Mouse (Mus musculus) neural tube, embryonic 14.5 days (tissue): ENCODE measurements at regions not wholly inside any gene's neighbourhood (a gene's known extent, or its start where the extent isn't known, plus 50 kb on each side); places are given as distances from the start of the nearest gene placed in this dataset.
A peak's percentile ranks its signal among the peaks of the same experiment; 100 is the strongest.

Source experiments
- ATAC-seq: fragments of 200-750 bp; cut with Nextera tagmentation; 2 replicates; pipeline ENCODE4 v1.8.0; 2017; ENCODE audit warnings: low read depth, mild to moderate bottlenecking, moderate TSS enrichment, moderate library complexity
- H3K27ac ChIP-seq: fragments of 300-500 bp; sonication (generic); 2 replicates; pipeline ENCODE4 v1.5.1; 2014; ENCODE audit warnings: low read depth, mild to moderate bottlenecking, control low read depth, low read length, moderate library complexity, mixed read lengths
- H3K27me3 ChIP-seq: fragments of 300-500 bp; sonication (generic); 2 replicates; pipeline ENCODE4 v1.6.1; 2014; ENCODE audit warnings: low read length; ENCODE audit not compliant: control insufficient read depth, insufficient read depth
- H3K36me3 ChIP-seq: fragments of 300-500 bp; sonication (generic); 2 replicates; pipeline ENCODE4 v1.6.1; 2014; ENCODE audit warnings: low read length, mixed read lengths; ENCODE audit not compliant: control insufficient read depth, insufficient read depth
- H3K4me1 ChIP-seq: fragments of 300-500 bp; sonication (generic); 2 replicates; pipeline ENCODE4 v1.6.1; 2014; ENCODE audit warnings: low read length; ENCODE audit not compliant: control insufficient read depth, insufficient read depth
- H3K4me2 ChIP-seq: fragments of 300-500 bp; sonication (generic); 2 replicates; pipeline ENCODE4 v1.6.1; 2014; ENCODE audit warnings: mild to moderate bottlenecking, low read depth, low read length, control low read depth
- H3K4me3 ChIP-seq: fragments of 300-500 bp; sonication (generic); 2 replicates; pipeline ENCODE4 v1.5.1; 2014; ENCODE audit warnings: low read depth, low read length, control low read depth, mixed read lengths
- H3K9ac ChIP-seq: fragments of 300-500 bp; sonication (generic); replicated peaks from 2 replicates; pipeline ENCODE4 v1.6.1; 2014; ENCODE audit warnings: low read depth, mild to moderate bottlenecking, control low read depth, low read length, mixed read lengths
- H3K9me3 ChIP-seq: fragments of 300-500 bp; sonication (generic); 2 replicates; pipeline ENCODE4 v1.6.1; 2016; ENCODE audit warnings: low read length; ENCODE audit not compliant: control insufficient read depth
- WGBS: fragments of 180-500 bp; shearing (Covaris S2); extraction: QIAGEN DNeasy Blood & Tissue Kit; methylation state at CpG from one replicate; pipeline ENCODE4 v1.1.7; 2014; 5-methylcytosine and 5-hydroxymethylcytosine counted together

GRCm38 (mm10) chr12:59539788-59540187, 320.3 kb upstream of the Fbxo33 start:
- Histone ChIP-seq H3K4me2 (no peak overlapping the region), H3K27me3 (no peaks in the 10 kb centered on the region), H3K9ac (no peak overlapping the region), H3K4me3 (no peak overlapping the region), H3K27ac (no peak overlapping the region), H3K36me3 (no peaks in the 10 kb centered on the region), H3K9me3 (no peaks in the 10 kb centered on the region), H3K4me1 (no peaks in the 10 kb centered on the region)
- no peak for ATAC-seq
- 93% methylated on average over 2 of the region's 2 CpGs for WGBS

- no peaks in the 10 kb centered on the region for H3K9me3 ChIP-seq
- 86% methylated on average over 4 of the region's 4 CpGs for WGBS
These were observed 311.0 kb upstream of the Fbxo33 start for GRCm38 (mm10) chr12:59530521-59530920.

GRCm38 (mm10) chr12:59523368-59523767, 303.8 kb upstream of the Fbxo33 start:
- H3K27me3 ChIP-seq, result no peaks in the 10 kb centered on the region
- H3K4me2 ChIP-seq, result no peak overlapping the region
- H3K9ac ChIP-seq, result no peak overlapping the region
- ATAC-seq, result no peak
- H3K27ac ChIP-seq, result no peak overlapping the region
- no peaks in the 10 kb centered on the region for H3K9me3 ChIP-seq
- H3K4me1 ChIP-seq, result no peaks in the 10 kb centered on the region
- 82% methylated on average over 2 of the region's 2 CpGs for WGBS
- H3K36me3 ChIP-seq, result no peaks in the 10 kb centered on the region
- no peak overlapping the region for H3K4me3 ChIP-seq

More at GRCm38 (mm10) chr12:59530521-59530920, 311.0 kb upstream of the Fbxo33 start:
- Histone ChIP-seq H3K27ac (no peak overlapping the region), H3K4me1 (no peaks in the 10 kb centered on the region), H3K27me3 (no peaks in the 10 kb centered on the region), H3K4me2 (no peak overlapping the region), H3K36me3 (no peaks in the 10 kb centered on the region), H3K4me3 (no peak overlapping the region), H3K9ac (no peak overlapping the region)
- no peak for ATAC-seq

- H3K27ac ChIP-seq, result no peak overlapping the region
- H3K36me3 ChIP-seq, result no peaks in the 10 kb centered on the region
- no peaks in the 10 kb centered on the region for H3K27me3 ChIP-seq
- WGBS, result 97% methylated on average over 3 of the region's 3 CpGs
- H3K9me3 ChIP-seq, result no peaks in the 10 kb centered on the region
- no peak overlapping the region for H3K4me3 ChIP-seq
- H3K4me2 ChIP-seq, result no peak overlapping the region
- H3K9ac ChIP-seq, result no peak overlapping the region
- no peaks in the 10 kb centered on the region for H3K4me1 ChIP-seq
- ATAC-seq, result no peak
These were observed 302.4 kb upstream of the Fbxo33 start for GRCm38 (mm10) chr12:59521946-59522345.

GRCm38 (mm10) chr12:59509857-59510256, 290.3 kb upstream of the Fbxo33 start:
- Histone ChIP-seq H3K27me3 (no peaks in the 10 kb centered on the region), H3K4me1 (no peaks in the 10 kb centered on the region), H3K4me3 (no peak overlapping the region), H3K27ac (no peak overlapping the region), H3K9me3 (no peaks in the 10 kb centered on the region), H3K4me2 (no peak overlapping the region), H3K36me3 (no peaks in the 10 kb centered on the region), H3K9ac (no peak overlapping the region)
- no peak for ATAC-seq
- WGBS, result 85% methylated on average over 4 of the region's 4 CpGs

GRCm38 (mm10) chr12:59509175-59509574, 289.6 kb upstream of the Fbxo33 start:
- 47% methylated on average over 2 of the region's 2 CpGs for WGBS
- no peak overlapping the region for H3K9ac ChIP-seq
- H3K9me3 ChIP-seq, result no peaks in the 10 kb centered on the region
- no peaks in the 10 kb centered on the region for H3K36me3 ChIP-seq
- no peaks in the 10 kb centered on the region for H3K27me3 ChIP-seq
- no peak overlapping the region for H3K4me3 ChIP-seq
- H3K4me1 ChIP-seq, result no peaks in the 10 kb centered on the region
- peak; percentile 51; the same call in 1 of the 2 replicates for ATAC-seq
- H3K27ac ChIP-seq, result no peak overlapping the region
- no peak overlapping the region for H3K4me2 ChIP-seq

GRCm38 (mm10) chr12:59507431-59507830, 287.9 kb upstream of the Fbxo33 start:
- Histone ChIP-seq H3K36me3 (no peaks in the 10 kb centered on the region), H3K4me2 (no peak overlapping the region), H3K9ac (no peak overlapping the region), H3K4me3 (no peak overlapping the region), H3K4me1 (no peaks in the 10 kb centered on the region), H3K9me3 (no peaks in the 10 kb centered on the region), H3K27ac (no peak overlapping the region), H3K27me3 (no peaks in the 10 kb centered on the region)
- 65% methylated on average over 1 of the region's 1 CpGs for WGBS
- no peak for ATAC-seq

GRCm38 (mm10) chr12:59497434-59497833, 277.9 kb upstream of the Fbxo33 start:
- Histone ChIP-seq H3K9me3 (no peaks in the 10 kb centered on the region), H3K36me3 (no peaks in the 10 kb centered on the region), H3K4me1 (no peaks in the 10 kb centered on the region), H3K27ac (no peak overlapping the region), H3K9ac (no peak overlapping the region), H3K27me3 (no peaks in the 10 kb centered on the region), H3K4me2 (no peak overlapping the region), H3K4me3 (no peak overlapping the region)
- WGBS, result 79% methylated on average over 1 of the region's 1 CpGs
- no peak for ATAC-seq

GRCm38 (mm10) chr12:59488019-59488418, 268.5 kb upstream of the Fbxo33 start:
- Histone ChIP-seq H3K9ac (no peak overlapping the region), H3K27me3 (no peaks in the 10 kb centered on the region), H3K9me3 (no peaks in the 10 kb centered on the region), H3K4me3 (no peak overlapping the region), H3K27ac (no peak overlapping the region), H3K36me3 (no peaks in the 10 kb centered on the region), H3K4me2 (no peak overlapping the region), H3K4me1 (no peaks in the 10 kb centered on the region)
- WGBS, result 86% methylated on average over 6 of the region's 6 CpGs
- ATAC-seq, result no peak

- no peak overlapping the region for H3K4me2 ChIP-seq
- no peak overlapping the region for H3K9ac ChIP-seq
- H3K9me3 ChIP-seq, result no peaks in the 10 kb centered on the region
- no peaks in the 10 kb centered on the region for H3K27me3 ChIP-seq
- WGBS, result 95% methylated on average over 1 of the region's 1 CpGs
- no peaks in the 10 kb centered on the region for H3K36me3 ChIP-seq
- H3K4me1 ChIP-seq, result no peaks in the 10 kb centered on the region
- no peak for ATAC-seq
- H3K4me3 ChIP-seq, result no peak overlapping the region
- H3K27ac ChIP-seq, result no peak overlapping the region
These were observed 268.0 kb upstream of the Fbxo33 start for GRCm38 (mm10) chr12:59487507-59487906.
